Mouse (Mus musculus) heart, postnatal 0 days (tissue): ENCODE results near the gene Astn2. TPM values are rescaled to one million over a fixed set of nuclear protein-coding genes. Genes with fewer than 3 reads are reported as not detected.

Experiments used
- ATAC-seq: fragments of 200-750 bp; cut with Nextera tagmentation; 2 replicates; pipeline ENCODE4 v1.8.0; 2017; ENCODE audit warnings: low read depth, moderate number of reproducible peaks, moderate library complexity; ENCODE audit not compliant: insufficient read depth
- DNase-seq: peaks from one replicate; pipeline ENCODE4 v3.0.0-alpha.2; 2016; ENCODE audit warnings: low spot score
- H3K27ac ChIP-seq: fragments of 300-500 bp; sonication (generic); 2 replicates; pipeline ENCODE4 v1.5.1; 2014; ENCODE audit warnings: low read depth, mild to moderate bottlenecking
- H3K27me3 ChIP-seq: fragments of 300-500 bp; sonication (generic); 2 replicates; pipeline ENCODE4 v1.6.1; 2014; ENCODE audit warnings: low read length, mixed read lengths; ENCODE audit not compliant: control insufficient read depth, insufficient read depth
- H3K36me3 ChIP-seq: fragments of 300-500 bp; sonication (generic); replicated peaks from 2 replicates; pipeline ENCODE4 v1.6.1; 2014; ENCODE audit warnings: low read length, mixed read lengths; ENCODE audit not compliant: control insufficient read depth, insufficient read depth
- H3K4me1 ChIP-seq: fragments of 300-500 bp; sonication (generic); 2 replicates; pipeline ENCODE4 v1.6.1; 2014; ENCODE audit warnings: antibody characterized with exemption; ENCODE audit not compliant: control insufficient read depth, insufficient read depth
- H3K4me2 ChIP-seq: fragments of 300-500 bp; sonication (generic); 2 replicates; pipeline ENCODE4 v1.6.1; 2014; ENCODE audit warnings: low read depth, mild to moderate bottlenecking, low read length, moderate library complexity
- H3K4me3 ChIP-seq: fragments of 300-500 bp; sonication (generic); 2 replicates; pipeline ENCODE4 v1.5.1; 2014; ENCODE audit warnings: low read depth, low read length
- H3K9ac ChIP-seq: fragments of 300-500 bp; sonication (generic); replicated peaks from 2 replicates; pipeline ENCODE4 v1.6.1; 2014; ENCODE audit warnings: low read depth, low read length, mixed read lengths
- H3K9me3 ChIP-seq: fragments of 300-500 bp; sonication (generic); replicated peaks from 2 replicates; pipeline ENCODE4 v1.6.1; 2016; ENCODE audit warnings: low read length; ENCODE audit not compliant: control insufficient read depth
- CTCF ChIP-seq: IDR thresholded peaks from 2 replicates; pipeline ENCODE4 v1.5.1; 2016; ENCODE audit warnings: antibody characterized with exemption, control low read depth, low read depth
- EP300 ChIP-seq: IDR thresholded peaks from 2 replicates; pipeline ENCODE4 v1.6.1; 2016; ENCODE audit warnings: antibody characterized with exemption, low read depth
- WGBS: fragments of 180-500 bp; shearing (Covaris S2); extraction: QIAGEN DNeasy Blood & Tissue Kit; methylation state at CpG from one replicate; pipeline ENCODE4 v1.1.7; 2014; 5-methylcytosine and 5-hydroxymethylcytosine counted together
- polyA plus RNA-seq: library from polyadenylated mRNA; unstranded; fragments of >200 nt; fragmentation: Nextera tagmentation; extraction: Ambion mirVana; gene quantifications from 2 replicates; pipeline ENCODE4 v1.2.1, GENCODE M21; 2015
- total RNA-seq: library from RNA; depleted of rRNA; stranded (reverse); fragments of >200 nt; gene quantifications from 2 replicates; pipeline ENCODE4 v1.2.3, GENCODE M21; 2014; ENCODE audit warnings: low replicate concordance

The Astn2 gene
- total and polyA plus RNA-seq, 2 experiments from 2014 or later = 0.25 to 3.7 TPM

DNA sequence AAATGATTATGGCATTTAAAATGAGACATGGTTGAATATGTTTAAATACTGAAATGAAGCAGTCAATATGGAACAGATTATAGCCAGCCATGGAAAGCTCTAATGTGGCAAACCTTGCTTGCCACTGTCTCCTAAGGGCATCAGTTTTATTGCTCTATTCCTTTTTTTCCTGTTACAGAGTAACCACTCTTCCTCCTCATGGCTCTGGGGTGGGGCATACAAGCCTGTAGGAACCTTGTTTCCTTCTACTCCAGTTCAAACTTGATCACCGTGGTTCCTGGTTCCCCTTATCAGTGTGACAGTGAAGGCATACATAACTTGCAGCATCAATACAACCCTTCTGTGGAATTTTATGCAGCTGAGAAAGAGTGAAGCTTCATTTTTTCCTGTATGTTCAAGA is 517.5 kb downstream of the Astn2 start:
- no peak for ATAC-seq
- Histone ChIP-seq H3K9ac (no peak overlapping the region), H3K27ac (no peak overlapping the region), H3K36me3 (no peaks in the 10 kb centered on the region), H3K4me2 (no peak overlapping the region), H3K27me3 (no peaks in the 10 kb centered on the region), H3K4me1 (no peaks in the 10 kb centered on the region), H3K4me3 (no peak overlapping the region), H3K9me3 (no peaks in the 10 kb centered on the region)
- 39% methylated on average over 1 of the region's 1 CpGs for WGBS
- TF ChIP-seq CTCF (no peak), EP300 (no peak)
- DNase-seq = no peak

DNA sequence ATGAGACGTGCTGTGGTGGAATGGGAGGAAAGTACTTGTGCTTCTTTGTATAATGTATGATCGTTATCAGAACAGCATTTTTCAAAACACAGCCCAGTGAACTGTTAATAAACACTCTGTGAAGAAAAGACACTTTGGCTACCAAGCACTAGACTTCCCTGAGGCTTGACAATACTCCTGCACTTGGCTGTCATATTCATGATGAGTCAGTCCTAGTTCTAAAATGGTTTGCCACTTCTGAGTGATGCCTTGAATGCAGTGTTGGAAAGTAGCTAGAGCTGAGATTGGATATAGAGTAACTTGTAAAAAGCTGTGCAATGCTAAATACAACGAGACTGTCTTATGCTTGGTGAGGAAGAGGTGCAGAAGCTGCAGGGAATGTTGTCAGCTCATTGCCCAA is 518.5 kb downstream of the Astn2 start:
- Histone ChIP-seq H3K27me3 (no peaks in the 10 kb centered on the region), H3K9me3 (no peaks in the 10 kb centered on the region), H3K27ac (no peak overlapping the region), H3K9ac (no peak overlapping the region), H3K4me3 (no peak overlapping the region), H3K4me1 (no peaks in the 10 kb centered on the region), H3K36me3 (no peaks in the 10 kb centered on the region), H3K4me2 (no peak overlapping the region)
- TF ChIP-seq CTCF (no peak), EP300 (no peak)
- DNase-seq (no peak), ATAC-seq (no peak)
- WGBS = 73% methylated on average over 3 of the region's 3 CpGs

- H3K4me2 ChIP-seq = no peak overlapping the region
- H3K4me1 ChIP-seq = no peaks in the 10 kb centered on the region
- ATAC-seq = no peak
- H3K9me3 ChIP-seq = no peaks in the 10 kb centered on the region
- H3K27me3 ChIP-seq = no peaks in the 10 kb centered on the region
- H3K27ac ChIP-seq = no peak overlapping the region
- no peaks in the 10 kb centered on the region for H3K36me3 ChIP-seq
- H3K9ac ChIP-seq = no peak overlapping the region
- WGBS = 76% methylated on average over 2 of the region's 2 CpGs
- H3K4me3 ChIP-seq = no peak overlapping the region
- no peak for DNase-seq
- TF ChIP-seq EP300 (no peak), CTCF (no peak)
These were observed 530.1 kb downstream of the Astn2 start for GRCm38 (mm10) chr4:65874236-65874781.

GRCm38 (mm10) chr4:65864551-65864950 is 539.9 kb downstream of the Astn2 start:
- Histone ChIP-seq H3K4me2 (no peak overlapping the region), H3K4me3 (no peak overlapping the region), H3K4me1 (no peaks in the 10 kb centered on the region), H3K9ac (no peak overlapping the region), H3K9me3 (no peaks in the 10 kb centered on the region), H3K36me3 (no peaks in the 10 kb centered on the region), H3K27ac (no peak overlapping the region), H3K27me3 (no peaks in the 10 kb centered on the region)
- ATAC-seq = no peak
- TF ChIP-seq EP300 (no peak), CTCF (no peak)
- DNase-seq = no peak

GRCm38 (mm10) chr4:65843191-65843590 is 561.2 kb downstream of the Astn2 start:
- no peak overlapping the region for H3K4me2 ChIP-seq
- H3K36me3 ChIP-seq = no peaks in the 10 kb centered on the region
- H3K4me1 ChIP-seq = no peaks in the 10 kb centered on the region
- H3K4me3 ChIP-seq = no peak overlapping the region
- no peak for ATAC-seq
- 75% methylated on average over 2 of the region's 2 CpGs for WGBS
- TF ChIP-seq EP300 (no peak), CTCF (no peak)
- H3K27me3 ChIP-seq = no peaks in the 10 kb centered on the region
- no peaks in the 10 kb centered on the region for H3K9me3 ChIP-seq
- no peak overlapping the region for H3K27ac ChIP-seq
- H3K9ac ChIP-seq = no peak overlapping the region
- DNase-seq = no peak

DNA sequence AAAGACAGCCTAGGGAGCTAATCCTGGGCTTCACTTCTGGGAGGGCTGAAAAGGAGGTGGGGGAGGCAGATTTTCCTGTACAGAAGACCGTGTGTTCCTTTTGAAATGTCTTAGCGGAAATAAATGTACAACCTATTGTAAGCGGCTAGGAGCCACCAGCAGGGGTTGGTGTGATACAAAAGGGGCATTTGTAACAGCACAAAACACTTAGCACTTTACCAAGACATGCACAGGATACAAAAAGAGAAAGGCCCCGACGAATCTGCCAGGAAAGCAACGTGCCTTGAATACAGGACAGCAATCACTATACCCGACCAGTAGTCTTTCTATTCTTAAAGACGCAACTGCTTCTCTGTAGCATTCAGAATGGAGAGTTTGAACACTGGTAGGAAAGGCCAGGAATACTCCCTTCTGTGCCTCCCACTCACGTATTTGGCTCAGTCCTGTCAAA is 564.8 kb downstream of the Astn2 start:
- 72% methylated on average over 9 of the region's 9 CpGs for WGBS
- Histone ChIP-seq H3K9ac (no peak overlapping the region), H3K27me3 (no peaks in the 10 kb centered on the region), H3K4me2 (no peak overlapping the region), H3K4me1 (no peaks in the 10 kb centered on the region), H3K36me3 (no peaks in the 10 kb centered on the region), H3K27ac (no peak overlapping the region), H3K4me3 (no peak overlapping the region), H3K9me3 (no peaks in the 10 kb centered on the region)
- ATAC-seq (no peak), DNase-seq (no peak)
- no peak for TF ChIP-seq EP300
- TF ChIP-seq CTCF = no peak
